Mouse (Mus musculus): Measurements from ENCODE around the gene Kcnc3. TPM values are rescaled to one million over a fixed set of nuclear protein-coding genes. Genes with fewer than 3 reads are reported as not detected.

Kcnc3 gene
- total and polyA plus RNA-seq, 3 experiments, result 4.4 to 7.2 (median 4.8) TPM

- DNase-seq, result no peak
These were observed 19.5 kb upstream of the Kcnc3 start for GRCm38 (mm10) chr7:44570989-44571388.

DNA sequence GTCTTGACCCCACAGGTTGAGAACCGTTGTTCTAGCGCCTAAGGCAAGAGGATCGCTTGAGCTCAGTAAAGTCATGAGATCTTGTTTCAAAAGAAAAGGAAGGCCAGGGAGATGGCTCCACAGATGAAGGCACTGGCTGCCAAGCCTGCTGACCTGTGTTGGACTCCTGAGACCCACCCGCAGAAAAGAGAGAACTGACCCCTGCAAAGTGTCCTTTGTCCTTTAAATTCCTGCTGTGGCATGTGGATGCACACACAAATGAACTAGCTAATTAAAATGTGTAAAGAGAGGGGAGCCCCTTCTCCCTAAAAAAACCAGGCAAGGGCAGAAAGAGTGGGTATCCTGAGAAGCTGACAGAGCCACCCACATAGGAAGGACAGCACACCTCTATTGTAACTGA is 18.7 kb upstream of the Kcnc3 start:
- DNase-seq, result no peak

DNA sequence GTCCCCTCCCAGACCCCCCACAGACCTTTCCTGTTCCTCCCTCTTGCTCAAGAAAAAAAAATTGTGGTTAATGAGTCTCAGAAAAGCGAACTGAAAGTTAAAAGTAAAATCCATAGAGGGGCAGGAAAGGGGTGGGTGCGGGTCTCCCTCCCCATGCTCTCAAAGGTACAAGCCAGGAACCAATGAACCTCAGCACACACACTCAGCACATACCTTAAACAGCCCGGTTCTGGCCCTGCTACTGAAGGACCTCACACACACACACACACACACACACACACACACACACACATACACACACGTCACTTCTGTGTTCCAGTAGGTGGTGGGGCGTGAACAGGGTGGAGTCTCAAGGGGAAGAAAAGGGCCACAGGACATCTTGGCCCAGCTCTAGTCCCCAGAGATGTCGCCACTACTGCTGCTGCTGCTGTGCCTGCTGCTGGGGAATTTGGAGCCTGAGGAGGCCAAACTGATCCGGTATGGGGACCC is 18.2 kb upstream of the Kcnc3 start, which contains the start of gene Napsa:
TSS of gene Napsa (plus strand) at position 168 of the 489 bp plus-strand sequence.
- no peak for DNase-seq

- DNase-seq, result no peak
These were observed 17.4 kb upstream of the Kcnc3 start for GRCm38 (mm10) chr7:44572956-44573484.

DNA sequence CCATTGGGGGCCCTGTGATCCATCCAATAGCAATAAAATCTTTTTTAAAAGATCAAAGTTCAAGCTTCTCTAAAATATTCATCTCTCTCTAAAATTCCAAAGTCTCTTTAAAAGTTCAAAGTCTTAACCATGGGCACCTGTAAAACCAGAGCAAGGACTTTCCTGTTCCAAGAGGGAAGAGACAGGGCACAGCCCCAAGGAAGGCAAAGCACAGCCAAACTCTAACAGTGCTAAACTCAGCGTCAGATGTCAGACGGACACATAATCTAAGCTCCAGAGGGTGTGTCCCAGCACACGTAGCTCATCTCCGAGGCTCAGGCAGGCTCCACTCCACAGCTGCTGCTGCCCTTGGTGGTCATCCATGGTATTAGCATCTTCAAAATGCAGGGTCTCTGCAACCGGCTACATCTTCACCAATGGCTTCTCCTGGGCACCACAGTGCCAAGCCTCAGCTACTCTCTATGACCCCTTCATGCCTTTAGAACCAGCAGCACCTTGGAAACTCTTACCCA is 14.1 kb upstream of the Kcnc3 start:
- DNase-seq, result no peak

GRCm38 (mm10) chr7:44581637-44582036 is 8.8 kb upstream of the Kcnc3 start:
- no peak for DNase-seq

DNA sequence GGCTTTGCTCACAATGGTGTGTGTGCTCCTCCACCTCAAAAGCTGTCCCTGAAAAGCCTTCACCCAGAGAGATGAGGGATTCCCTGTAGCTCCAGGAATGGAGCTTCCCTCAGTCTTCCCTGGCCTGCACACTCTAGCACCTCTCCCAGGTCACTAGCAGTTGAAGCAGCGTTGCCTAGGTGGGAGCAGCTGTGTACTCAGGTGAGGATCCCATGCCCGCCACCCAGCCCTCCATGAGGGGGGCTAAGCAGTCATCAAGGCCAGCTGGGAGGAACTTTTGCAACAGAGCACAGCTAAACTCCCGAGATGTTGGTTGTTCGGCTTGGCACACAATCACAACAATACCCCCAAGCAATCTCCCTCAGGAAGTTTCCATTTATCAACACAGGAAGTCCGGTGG is 7.8 kb upstream of the Kcnc3 start:
- DNase-seq, result no peak

DNA sequence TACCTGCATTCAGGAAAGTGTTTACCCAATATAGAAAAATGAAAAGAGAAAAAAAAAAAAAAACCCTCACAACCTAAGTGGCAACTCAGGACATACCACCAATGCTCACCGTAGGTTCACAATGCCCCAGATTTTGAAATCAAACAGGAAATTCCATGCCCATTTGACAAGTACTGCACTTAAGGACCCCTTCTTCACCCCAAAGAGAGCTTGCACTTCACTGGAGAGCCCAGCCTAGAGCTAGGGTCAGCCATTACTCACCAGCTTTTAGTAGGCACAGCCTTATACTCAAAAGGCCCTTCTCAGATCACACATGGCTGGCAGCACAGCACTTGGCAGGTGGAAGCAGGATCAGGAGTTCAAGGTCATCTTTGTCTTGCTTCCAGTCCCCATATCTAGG is 7.3 kb upstream of the Kcnc3 start:
- DNase-seq, result no peak

GRCm38 (mm10) chr7:44584265-44584804 is 6.1 kb upstream of the Kcnc3 start:
- no peak for DNase-seq

DNA sequence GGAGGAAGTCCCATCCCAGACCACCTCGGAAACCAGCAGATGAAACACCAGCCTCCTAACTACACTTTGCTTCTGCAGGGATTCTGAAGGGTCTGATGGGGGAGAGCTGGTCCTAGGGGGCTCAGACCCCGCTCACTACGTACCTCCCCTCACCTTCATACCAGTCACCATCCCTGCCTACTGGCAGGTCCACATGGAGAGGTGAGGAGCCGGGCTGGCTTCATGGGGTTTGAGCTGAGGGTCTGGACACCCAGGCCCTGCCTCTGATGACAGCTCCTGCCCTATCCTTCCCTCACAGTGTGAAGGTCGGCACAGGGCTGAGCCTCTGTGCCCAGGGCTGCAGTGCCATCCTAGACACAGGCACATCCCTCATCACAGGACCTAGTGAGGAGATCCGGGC is 5.5 kb upstream of the Kcnc3 start:
- DNase-seq, result no peak

DNA sequence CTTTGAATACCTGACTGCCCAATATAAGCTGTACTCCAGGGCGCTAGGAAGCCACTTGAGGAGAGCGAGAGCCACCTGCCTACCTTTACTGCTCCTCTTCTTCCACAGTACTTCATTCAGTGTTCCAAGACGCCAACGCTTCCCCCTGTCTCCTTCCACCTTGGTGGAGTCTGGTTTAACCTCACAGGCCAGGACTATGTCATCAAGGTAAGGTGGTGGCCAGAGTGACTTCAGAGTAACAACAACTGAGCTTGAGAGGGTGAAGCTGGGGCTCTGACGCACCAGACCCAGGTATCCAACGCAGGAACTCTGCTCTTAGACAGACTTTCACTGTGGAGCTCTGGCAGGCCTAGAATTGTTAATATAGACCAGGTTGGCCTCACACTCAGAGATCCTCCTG is 4.9 kb upstream of the Kcnc3 start:
- no peak for DNase-seq

DNA sequence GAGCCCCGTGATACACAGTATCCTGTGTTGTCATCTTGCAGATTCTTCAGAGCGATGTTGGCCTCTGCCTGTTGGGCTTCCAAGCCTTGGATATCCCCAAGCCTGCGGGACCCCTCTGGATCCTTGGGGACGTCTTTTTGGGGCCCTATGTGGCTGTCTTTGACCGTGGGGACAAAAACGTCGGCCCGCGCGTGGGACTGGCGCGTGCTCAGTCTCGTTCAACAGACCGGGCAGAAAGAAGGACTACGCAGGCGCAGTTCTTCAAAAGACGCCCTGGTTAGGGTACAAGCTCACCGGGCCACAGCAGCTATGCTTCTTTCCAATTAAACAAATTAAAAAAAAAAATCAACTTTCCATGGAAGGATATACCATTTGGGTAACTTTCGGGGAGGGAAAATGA is 3.9 kb upstream of the Kcnc3 start:
- no peak for DNase-seq

- peak; percentile 47 for DNase-seq
These were observed 3.5 kb upstream of the Kcnc3 start for GRCm38 (mm10) chr7:44586930-44587329.

DNA sequence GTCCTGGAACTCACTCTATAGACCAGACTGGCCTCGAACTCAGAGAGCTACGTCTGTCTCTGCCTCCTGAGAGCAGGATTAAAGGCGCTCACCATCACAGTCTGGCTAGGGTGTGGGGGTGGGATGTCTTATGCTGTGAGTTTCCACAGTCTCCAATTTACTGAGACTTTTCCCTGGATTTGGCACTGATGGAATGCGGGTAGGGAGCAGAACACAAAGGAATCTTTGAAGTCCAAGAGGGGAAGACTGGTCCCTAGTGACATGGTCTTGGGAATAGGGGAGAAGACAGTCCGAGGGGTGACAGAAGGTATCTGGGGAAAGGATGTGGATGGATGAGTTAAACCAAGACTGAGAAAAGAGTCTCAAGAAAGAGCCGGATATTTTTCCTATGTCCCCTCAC is 2.8 kb upstream of the Kcnc3 start:
- DNase-seq, result no peak

DNA sequence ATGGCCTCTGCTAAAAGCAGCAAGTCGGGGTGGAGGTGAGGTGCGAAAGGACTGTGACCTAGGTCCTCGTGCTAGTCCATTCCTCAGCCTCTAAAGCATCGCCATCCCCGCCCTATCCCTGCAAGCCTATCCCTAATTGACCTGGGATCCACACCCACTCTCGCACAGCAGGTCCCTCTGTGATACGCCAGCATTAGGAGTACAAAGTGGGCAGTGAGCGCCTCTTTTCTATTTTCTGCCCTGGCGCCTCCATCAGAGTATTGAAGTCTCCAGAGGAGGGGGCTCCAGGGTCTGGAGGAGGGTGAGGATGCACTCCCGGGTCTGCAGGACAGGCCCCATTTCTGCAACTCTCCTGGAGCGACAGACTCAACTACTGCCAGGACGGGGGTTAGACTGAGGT is 2.1 kb upstream of the Kcnc3 start:
- no peak for DNase-seq

GRCm38 (mm10) chr7:44589149-44589548 is 1.3 kb upstream of the Kcnc3 start:
- DNase-seq, result peak; percentile 84

GRCm38 (mm10) chr7:44589946-44590345 is 518 bp upstream of the Kcnc3 start:
- DNase-seq, result no peak

DNA sequence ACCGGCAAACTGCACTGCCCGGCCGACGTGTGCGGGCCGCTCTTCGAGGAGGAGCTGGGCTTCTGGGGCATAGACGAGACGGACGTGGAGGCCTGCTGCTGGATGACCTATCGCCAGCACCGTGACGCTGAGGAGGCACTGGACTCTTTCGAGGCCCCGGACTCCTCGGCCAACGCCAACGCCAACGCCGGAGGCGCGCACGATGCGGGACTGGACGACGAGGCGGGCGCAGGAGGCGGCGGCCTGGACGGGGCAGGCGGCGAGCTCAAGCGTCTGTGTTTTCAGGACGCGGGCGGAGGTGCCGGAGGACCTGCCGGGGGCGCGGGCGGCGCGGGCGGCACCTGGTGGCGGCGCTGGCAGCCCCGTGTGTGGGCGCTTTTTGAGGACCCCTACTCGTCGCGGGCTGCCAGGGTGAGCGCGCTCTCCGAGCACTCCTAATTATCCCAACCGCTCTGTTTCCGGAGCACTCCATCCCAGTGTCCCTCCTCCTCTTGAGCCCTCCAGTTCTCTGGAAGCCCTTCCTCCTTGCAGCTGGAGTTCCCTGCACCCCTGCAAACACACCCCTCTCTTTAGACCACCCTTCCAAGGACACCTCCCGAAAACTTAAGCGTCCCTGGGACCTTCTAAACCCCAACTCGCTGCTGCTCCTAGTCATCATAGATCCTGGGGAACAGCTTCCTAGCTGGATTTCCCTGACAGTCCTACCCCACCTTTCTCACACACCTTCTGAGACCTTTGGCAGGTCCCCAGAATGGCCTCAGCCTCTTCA is 1.1 kb downstream of the Kcnc3 start:
- DNase-seq, result no peak

- DNase-seq, result no peak
These were observed 2.6 kb downstream of the Kcnc3 start for GRCm38 (mm10) chr7:44593051-44593450.

- DNase-seq, result peak; percentile 85
These were observed 3.3 kb downstream of the Kcnc3 start for GRCm38 (mm10) chr7:44593775-44594174.

DNA sequence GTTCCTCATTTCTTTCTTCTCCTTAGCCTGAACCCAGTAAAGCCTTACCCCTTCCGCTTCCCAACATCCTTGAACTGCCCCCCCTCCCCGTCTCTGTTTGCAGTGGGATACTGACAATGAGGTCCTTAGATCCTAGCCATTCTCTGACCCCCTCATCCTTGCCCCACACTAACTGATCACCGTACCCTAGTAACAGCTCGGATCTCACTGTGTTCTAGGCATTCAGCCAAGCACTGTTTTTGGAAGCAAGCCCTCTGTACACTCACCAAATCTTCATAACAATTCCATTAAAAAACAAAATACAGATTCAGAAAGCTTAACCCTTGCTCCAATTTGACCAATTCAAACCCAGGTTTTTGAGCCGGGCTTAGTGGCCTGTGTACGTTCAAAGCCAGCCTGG is 3.8 kb downstream of the Kcnc3 start:
- no peak for DNase-seq

- DNase-seq, result no peak
These were observed 4.7 kb downstream of the Kcnc3 start for GRCm38 (mm10) chr7:44595131-44595561.

GRCm38 (mm10) chr7:44596051-44596450 is 5.6 kb downstream of the Kcnc3 start:
- no peak for DNase-seq
